Mouse (Mus musculus): Measurements from ENCODE around the gene Gpbar1.
"Not testable (repeated sequence)": the region's sequence is repeated elsewhere in the genome, so short reads cannot be mapped to it uniquely, and the experiment has no call there.

Gene Gpbar1

DNA sequence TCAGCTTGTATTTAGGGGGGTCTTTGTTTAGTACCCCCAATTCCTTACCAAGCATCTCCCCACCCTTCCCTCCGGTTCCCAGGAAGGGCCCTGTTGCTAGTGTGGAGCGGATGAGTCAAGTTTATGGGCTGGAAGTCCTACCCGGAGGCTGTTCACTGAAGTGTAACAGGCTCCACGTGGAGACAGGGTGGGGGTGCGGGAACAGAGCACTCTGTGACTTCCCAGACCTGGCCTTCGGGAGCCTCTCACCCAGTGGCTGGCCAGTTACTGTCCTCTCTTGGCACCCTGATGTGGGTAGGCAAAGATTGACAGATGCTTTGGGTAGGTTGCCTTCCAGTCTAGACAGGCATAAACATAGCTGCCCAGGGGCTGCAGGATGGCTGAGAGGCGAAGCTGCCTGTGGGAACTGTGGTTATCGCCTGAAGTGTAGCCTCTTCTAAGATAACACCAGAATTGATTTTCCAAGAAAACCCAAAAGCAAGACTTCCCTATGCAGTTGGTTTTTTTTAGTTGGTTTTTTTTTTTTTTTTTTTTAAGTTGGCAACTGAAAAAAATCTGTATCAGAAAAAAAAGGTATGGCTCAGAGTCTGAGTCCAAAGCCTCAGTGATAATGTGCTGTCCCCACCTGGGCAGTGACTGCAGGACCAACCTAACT lies 340 bp upstream of the Gpbar1 start:
- DNase-seq (ENCODE audit: low read depth, low spot score), result no peak

DNA sequence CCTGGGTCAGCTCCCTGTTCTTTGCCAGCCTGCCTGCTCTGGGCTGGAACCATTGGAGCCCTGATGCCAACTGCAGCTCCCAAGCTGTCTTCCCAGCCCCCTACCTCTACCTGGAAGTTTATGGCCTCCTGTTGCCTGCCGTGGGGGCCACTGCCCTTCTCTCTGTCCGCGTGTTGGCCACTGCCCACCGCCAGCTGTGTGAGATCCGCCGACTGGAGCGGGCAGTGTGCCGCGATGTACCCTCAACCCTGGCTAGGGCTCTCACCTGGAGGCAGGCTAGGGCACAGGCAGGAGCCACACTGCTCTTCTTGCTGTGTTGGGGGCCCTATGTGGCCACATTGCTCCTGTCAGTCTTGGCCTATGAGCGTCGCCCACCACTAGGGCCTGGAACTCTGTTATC lies 638 bp downstream of the Gpbar1 start:
- DNase-seq (ENCODE audit: low read depth, low spot score), result peak; percentile 32

DNA sequence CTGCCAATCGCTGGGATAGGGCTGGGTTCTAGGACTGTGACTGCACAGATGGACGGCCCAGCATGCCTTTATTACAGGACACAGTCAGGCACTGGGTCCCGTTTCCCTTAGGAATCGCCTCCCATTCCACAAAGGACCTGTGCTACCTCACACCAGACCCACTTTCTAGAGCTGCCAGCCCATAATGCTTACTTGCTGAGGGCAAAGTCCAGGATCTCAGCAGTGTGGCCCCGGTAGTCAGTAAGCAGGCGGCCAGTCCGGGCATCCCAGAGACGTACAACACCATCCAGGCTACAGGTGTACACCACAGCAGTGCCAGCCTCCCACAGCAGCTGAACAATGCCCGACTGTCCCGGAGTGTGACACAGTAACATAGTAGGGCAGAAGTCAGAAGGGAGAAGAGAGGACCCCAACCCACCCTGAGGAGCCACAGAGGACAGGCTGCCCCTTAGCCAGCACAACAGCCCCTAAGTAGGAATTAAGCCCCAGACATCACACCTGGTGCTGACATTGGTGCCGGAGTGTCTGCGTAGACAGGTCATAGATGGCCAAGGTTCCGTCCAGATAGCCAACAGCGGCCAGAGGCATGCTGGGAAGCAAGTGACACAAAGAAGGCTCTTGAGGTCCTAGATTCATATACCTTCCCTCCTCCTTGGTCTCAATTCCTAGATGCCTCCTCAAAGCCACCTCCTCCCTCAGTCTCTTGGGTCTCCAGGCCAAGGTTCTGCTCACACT lies 2.4 kb downstream of the Gpbar1 start:
- no peak for DNase-seq (ENCODE audit: low read depth, low spot score)

DNA sequence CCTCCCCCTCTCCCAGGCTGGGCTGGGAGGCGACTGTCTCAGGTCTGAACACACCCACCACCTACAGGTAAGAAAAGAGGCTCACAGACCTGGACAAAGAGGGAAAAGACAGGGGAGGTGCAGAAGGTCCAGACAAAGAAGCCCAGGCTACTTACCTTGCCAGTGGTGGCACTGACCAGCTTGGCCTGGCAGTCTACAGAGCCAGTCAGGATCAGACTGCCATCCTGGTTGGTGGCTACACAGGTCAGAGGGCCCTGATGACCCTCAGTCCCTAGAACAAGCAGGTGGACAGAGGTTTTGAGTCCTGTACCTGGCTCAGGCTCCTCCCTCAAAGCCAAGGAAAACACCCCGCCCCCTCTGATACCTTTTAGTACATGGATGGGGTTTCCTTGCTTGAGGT lies 3.0 kb downstream of the Gpbar1 start:
- DNase-seq (ENCODE audit: low read depth, low spot score), result no peak

DNA sequence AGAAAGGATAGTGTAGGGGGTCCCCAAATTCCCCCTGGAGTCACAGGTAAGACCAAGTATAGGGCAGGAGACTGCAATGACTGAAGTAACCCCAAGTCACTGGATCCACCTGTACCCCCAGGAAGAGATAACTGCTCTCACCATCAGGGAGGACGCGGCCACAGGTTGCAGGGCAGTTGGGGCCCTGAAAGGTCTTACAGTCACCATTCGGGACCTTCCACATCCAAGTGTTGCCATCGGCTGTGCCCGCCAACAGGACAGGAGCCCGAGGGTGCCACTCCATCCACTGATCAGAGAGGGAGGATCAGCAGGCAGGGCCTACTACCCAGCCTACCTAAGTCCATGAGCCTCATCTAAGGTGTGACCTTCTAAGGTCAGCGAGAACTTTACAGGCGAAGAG lies 3.5 kb downstream of the Gpbar1 start:
- no peak for DNase-seq (ENCODE audit: low read depth, low spot score)

DNA sequence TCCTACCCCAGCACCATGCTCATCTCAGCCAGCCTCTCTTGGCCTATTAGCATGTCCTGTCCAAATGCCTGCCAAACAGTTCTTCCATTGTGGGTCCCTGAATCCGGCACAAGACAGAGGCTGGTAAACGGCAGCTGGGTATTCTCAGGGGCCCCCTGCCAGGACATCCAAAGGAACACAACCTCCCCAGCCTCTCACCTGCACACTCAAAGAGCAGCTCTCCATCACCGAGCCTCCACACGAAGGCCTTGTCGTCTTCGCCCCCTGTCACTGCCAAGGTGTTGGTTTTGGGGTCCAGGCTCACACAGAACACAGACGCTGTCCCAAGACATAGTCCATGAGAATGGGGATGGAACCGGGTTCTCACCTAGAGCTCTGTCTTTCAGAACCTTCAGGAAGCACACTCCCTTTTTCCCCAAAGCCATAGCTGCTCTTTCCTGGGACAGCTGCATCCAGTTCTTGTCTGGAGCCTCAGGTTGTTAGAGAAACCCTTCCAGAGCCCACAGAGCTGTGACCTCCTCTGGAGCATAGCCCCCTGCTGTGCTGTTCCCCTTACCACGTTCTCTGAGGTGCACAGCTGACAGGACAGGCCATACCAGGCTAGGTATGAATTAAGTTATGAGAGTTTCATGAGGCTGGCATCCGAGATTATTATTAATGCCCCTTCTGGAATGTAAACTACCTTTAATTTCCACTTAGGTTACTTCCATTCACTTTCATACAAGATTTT lies 4.7 kb downstream of the Gpbar1 start:
- no peak for DNase-seq (ENCODE audit: low read depth, low spot score)

DNA sequence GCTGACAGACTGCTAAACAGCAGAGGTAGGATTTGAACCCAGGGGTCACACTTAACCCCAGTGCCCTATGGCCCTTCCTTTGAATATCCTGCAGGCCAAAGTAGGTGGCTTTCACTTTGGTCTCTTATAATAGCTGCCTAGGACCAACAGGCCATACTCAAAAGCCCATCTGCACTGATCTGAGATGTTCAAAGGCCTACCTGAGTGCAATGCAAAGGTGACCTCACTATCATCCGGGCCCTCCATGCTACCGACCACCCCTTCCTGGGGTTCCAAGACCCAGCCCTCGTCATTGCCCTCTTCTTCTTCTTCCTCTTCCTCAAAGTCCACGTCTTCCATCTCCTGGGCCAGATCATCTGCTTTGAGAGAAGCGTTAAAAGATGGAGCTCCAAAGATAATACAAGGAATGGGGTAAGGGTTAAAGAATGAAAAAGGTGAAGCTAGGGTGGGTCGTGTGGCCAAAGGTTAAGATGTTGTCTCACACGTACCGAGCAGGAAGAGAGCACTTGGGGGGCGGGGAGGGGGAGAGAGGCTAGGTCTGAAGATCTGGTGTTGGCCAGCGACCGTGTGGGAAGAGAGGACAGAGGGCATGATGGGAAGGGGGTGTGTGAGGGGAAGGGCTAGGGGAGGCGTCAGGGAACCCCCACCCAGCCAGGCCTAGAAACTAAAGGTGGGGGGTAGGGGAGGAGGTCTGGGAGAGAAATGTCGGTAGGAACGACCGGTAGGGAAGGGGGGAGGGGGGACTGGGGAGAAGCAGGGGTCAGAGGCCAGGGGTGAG lies 5.5 kb downstream of the Gpbar1 start:
- DNase-seq (ENCODE audit: low read depth, low spot score), result peak; percentile 83

DNA sequence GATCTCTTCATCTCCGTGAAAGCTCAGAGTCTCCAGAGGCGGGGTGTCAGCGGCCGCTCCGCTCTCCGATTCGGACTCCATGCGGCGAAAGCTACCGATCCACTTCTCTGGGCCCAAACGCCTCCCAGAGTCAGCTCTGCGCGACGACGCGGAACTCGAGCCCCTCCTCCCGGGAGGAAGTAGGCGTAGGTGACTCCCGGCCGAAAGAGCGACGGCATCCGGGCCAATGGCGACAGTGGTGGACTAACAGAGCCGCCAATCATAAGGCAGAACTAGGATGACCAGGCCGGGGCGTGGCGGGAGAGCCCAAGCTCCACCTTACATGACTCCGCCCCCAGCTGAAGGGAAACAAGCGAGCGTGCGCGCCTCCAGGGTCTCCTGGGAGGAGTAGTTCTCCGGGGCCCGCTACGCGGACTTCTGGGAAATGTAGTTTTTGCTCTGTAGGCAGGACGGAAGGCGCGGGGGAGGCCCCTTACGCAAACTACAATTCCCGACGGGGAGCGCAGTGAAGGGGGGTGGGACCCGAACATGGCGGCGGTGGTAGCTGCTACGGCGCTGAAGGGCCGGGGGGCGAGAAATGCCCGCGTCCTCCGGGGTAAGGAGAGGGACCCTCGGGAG lies 6.3 kb downstream of the Gpbar1 start, which contains the start of the genes Aamp and Pnkd:
Gene Aamp (minus strand): TSS at position 196 of the 618 bp plus-strand sequence.
Gene Pnkd (plus strand): TSS at position 388 of the 618 bp plus-strand sequence.
- peak; percentile 100 for DNase-seq (ENCODE audit: low read depth, low spot score)

DNA sequence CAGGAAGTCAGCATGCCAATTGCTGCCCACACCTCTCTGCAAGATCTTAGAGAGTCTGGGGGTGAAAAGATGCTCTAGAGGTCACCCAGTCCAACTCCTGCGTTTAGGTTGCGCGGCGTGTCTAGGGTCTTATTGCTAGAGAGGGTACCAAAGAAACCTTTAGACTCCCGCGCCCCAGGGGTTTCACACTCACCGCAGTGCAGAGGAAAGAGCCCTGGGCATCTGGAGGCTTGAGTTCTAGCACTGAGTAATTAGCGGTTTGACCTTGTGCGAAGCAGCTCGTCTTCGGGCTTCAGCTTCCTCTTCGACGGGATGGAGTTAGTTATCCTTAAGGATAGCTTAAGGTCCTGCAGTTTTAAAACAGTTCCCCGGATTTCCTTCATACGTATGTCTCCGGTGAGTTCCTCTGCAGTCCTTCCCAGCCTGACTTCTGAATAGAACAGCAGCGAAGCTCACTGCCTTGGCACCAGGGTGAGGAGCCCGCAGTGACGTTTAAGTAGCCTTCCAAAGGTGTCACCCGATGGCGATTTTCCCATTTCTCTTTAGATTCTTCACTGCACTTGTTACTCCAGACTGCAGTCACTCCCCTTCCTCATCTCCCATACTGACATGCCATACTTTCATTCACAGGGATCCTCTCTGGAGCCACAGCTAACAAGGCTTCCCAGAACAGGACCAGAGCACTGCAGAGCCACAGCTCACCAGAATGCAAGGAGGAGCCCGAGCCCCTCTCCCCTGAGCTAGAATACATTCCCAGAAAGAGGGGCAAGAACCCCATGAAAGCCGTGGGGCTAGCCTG lies 7.1 kb downstream of the Gpbar1 start:
- no peak for DNase-seq (ENCODE audit: low read depth, low spot score)

DNA sequence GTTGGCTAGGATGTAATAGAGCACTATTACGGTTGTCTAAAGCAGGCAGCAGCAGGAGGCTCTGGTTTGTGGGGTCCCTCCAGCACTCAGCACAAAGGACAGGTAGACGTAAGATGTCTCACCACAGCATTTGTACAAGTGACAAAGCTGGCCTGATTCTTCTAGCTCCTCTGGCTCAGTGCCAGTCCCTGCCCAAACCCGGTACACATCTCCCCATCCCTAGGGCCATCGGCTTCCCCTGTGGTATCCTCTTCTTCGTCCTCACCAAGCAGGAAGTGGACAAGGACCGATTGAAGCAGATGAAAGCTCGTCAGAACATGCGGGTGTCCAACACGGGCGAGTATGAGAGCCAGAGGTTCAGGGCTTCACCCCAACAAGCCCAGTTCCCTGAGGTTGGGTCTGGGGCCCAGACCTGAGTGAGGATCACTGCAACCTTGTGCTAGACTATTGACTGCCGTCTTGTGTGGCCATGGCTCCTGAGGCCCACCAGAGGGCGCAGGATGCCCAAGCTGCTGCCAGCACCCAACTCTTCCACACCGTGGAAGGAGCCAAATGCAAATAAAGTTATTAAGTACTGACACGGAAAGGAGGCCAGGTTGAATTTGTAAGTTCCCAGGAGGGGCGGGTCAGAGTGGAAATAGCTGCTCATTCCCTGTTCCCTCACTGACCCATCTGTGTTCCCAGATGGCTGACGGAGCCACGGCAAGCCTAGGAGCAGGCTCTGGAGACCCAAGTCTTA lies 8.7 kb downstream of the Gpbar1 start:
- DNase-seq (ENCODE audit: low read depth, low spot score), result not testable (repeated sequence)

DNA sequence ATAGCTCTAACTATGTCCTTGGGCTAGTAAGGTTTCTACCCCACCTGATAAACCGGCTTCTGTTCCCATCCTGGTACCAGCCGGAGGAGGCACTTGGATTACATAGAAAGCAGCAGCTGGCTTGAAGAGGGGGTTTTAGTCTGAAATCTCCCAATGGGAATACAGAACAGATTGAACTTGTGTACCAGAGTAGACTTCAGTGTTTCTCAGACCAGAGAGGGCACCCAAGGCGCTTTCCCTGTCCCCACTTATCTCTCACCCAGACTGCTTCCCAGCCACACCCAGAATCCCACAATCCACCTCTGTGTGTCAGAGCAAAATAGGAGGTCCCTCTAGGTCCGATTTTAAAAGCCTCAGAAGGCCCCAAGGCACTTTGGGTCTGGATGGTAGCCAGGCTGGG lies 10.0 kb downstream of the Gpbar1 start:
- no peak for DNase-seq (ENCODE audit: low read depth, low spot score)

DNA sequence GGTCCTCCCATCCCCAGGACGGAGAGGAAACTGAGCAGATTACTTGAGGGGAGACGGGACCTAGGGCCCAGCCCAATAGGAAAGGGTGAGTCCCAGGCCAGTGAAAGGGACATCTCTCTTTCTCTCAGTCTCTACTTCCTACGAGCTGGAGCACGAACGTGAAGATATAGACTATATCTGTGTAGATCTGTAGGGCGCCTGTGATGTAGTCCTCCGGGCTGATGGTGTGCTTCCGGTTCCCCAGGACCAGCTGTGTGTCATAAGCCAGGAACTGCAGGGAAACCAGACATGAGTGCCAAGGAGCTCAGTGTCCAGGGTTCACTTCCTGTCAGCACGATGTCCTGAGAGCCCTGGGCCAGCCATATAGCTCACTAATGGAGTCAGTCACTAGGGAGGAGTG lies 10.9 kb downstream of the Gpbar1 start:
- no peak for DNase-seq (ENCODE audit: low read depth, low spot score)

DNA sequence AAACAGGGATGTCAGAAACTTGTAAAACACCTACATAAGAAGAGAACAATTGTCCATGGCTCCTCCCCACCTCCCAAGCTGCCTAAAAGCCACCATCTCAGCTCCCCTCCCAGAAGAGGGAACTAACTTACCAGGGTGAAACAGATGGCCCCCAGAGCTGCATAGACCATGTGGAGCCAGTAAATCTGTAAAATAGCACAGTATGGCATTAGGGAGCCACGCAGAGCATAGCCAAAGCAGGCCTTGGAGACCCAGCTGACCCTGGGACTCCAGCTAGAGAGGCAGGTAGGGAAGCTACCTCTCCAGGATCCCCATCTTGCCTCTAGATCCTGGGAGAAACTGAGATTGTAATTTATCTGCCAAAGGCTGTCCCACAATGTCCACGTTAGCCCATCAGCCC lies 11.4 kb downstream of the Gpbar1 start:
- DNase-seq (ENCODE audit: low read depth, low spot score), result no peak

DNA sequence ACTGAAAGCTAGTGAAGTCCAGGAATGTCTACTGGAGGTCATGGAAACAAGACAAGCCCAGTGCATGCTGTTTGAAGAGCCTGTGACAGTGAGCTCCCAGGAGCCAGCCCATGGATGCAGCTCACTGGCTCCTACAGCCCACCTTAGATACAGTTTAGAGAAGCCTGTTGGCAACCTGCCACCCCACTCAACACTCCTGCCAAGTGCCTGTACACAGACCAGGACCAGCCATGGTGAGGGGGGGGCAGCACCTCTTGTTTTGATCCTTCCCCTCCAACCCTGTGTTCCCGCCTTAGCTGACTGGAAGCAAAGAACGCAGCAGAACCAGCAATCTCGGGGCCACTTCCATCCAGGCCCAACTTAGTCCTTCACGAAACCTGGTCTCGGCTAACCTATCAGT lies 11.8 kb downstream of the Gpbar1 start:
- no peak for DNase-seq (ENCODE audit: low read depth, low spot score)

DNA sequence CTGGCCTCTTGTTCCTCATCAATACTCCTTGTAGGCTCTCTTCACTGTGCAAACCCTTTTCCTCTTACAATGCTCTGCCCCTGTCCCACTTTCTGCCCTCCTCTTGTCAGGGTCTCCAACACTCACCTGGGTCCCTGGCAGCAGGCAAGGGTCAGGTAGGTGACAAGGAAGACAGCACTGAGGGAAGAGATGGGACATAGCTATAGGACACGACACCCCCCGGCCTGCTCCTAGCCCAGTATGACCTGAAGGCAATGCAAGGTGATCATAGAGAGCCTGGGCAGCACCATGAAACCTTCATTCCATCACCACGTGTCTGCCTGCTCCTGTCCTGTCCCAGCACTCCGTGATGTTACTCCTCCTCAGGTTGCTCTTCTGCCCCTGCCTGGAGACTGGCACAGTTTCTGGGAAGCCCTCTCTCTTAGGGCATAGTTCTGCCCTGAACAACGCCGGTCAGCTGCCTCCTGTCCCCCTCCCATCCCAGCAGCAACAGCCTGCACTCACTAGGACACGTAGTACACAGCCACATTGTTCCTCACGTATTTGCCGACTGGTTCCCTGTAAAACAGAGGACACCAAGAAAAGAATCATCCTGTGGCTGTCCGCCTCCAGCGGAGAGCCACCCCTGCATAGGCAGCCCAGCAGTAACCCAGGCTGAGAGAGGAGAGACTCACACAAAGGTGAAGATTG lies 14.1 kb downstream of the Gpbar1 start:
- no peak for DNase-seq (ENCODE audit: low read depth, low spot score)

DNA sequence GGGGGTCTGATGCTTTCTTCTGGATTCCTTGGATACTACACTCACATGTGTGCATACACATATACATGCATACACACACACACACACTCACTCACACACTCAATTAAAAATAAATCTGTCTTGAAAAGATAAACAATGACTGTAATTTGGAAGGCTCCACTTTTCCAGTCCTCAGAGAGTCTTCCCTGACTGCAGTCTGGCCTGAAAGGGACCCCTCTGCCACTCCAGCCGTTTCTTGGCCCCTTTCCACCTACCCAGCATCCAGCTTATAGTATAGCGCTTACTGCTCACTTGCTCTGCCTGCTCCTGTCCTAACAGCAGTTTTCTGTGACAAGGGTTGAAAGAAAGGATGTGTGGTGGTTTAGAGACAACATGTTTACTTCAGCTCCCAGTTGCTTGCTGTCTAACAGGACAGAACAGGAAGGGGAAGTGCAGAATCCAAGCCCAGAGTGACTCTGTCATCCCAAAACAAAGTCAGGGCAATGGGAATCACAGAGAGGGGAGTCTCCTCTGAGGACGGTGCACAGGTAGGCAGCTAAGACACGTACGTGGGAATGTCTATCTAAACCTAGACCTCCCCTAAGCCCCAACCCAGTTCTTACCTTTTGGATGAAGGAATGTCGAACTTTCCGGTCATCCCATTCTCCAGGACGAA lies 15.1 kb downstream of the Gpbar1 start:
- DNase-seq (ENCODE audit: low read depth, low spot score), result no peak

DNA sequence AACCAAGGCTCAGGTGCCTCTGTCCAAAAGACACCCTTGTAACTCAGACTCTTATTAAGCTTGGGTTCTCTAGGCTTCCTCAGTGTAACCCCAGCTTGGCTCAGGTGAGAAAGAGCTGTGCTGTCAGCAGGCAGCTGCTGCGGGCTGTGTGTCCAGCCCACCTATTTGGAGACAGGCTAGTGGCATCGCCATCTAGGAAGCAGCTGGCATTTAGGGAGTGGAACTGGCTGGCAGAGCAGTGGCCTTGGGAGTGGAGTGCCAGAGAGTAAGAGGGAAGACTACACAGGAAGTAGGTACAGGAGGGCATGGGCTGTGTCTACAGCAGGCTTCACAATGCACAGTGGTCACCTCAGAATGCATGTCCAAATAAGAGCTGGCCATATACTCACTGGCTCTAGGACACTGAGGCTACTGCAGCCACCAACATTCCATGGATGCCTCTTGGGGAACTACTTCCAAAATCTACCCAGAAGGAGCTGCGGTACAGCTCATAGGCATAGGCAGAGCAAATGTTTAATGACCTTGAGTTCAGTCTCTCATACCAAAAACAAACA lies 15.8 kb downstream of the Gpbar1 start:
- no peak for DNase-seq (ENCODE audit: low read depth, low spot score)

DNA sequence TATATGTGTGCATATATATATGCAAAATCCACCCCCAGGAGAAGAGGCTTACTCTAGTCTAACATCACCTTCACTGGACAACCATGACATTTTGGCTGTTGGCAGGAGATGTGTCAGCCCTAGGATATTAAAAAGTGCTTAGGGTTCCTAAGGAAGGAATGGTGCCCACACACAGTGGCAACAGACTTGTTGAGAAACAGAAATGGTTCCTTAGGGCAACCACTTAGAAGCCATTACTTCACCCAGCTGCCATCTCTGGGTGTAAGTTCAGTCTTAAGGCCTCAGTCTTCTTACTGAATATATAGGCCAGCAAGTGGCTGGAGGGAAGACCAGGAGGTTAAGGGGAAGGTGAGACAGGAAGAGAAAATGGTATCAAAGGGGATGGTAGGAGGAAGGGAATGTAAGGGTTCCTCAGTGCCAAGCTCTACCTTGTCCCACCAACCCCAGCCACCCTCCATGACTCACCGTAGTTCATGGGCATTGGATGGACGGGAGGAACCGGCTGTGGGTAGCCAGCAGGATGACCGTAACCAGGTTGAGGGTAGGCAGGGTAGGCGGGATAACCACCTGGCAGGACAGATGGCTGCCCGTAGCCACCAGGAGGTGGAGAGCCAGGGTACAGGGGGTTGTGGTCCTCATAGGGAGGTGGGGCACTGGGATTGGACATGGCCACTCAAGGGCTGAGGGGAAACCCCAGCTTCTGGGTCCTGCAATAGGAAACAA lies 16.5 kb downstream of the Gpbar1 start:
- DNase-seq (ENCODE audit: low read depth, low spot score), result no peak
